Mouse (Mus musculus): Measurements from ENCODE around the gene Pkhd1.
A peak's percentile ranks its signal among the peaks of the same experiment; 100 is the strongest.

Gene Pkhd1

GRCm38 (mm10) chr1:20617849-20618530 is at the start of gene Pkhd1:
Pkhd1 (minus strand) TSS chr1:20618064.
- DNase-seq (ENCODE audit: low spot score in 2 of 2), result no peak

- DNase-seq (ENCODE audit: low spot score in 2 of 2), result no peak
These were observed 49.7 kb upstream of the Pkhd1 start for GRCm38 (mm10) chr1:20667567-20667966.

GRCm38 (mm10) chr1:20666233-20666632 is 48.4 kb upstream of the Pkhd1 start:
- no peak for DNase-seq (ENCODE audit: low spot score in 2 of 2)

- DNase-seq (ENCODE audit: low spot score in 2 of 2), result no peak
These were observed 37.2 kb upstream of the Pkhd1 start for GRCm38 (mm10) chr1:20655085-20655484.

GRCm38 (mm10) chr1:20653513-20654506 is 35.9 kb upstream of the Pkhd1 start:
- DNase-seq (ENCODE audit: low spot score in 2 of 2), result no peak

GRCm38 (mm10) chr1:20634856-20635255 is 17.0 kb upstream of the Pkhd1 start:
- no peak for DNase-seq (ENCODE audit: low spot score in 2 of 2)

GRCm38 (mm10) chr1:20633276-20633869 is 15.5 kb upstream of the Pkhd1 start:
- DNase-seq (ENCODE audit: low spot score in 2 of 2), result no peak

GRCm38 (mm10) chr1:20624564-20624963 is 6.7 kb upstream of the Pkhd1 start:
- DNase-seq (ENCODE audit: low spot score in 2 of 2), result no peak

- DNase-seq (ENCODE audit: low spot score in 2 of 2), result no peak
These were observed 5.5 kb upstream of the Pkhd1 start for GRCm38 (mm10) chr1:20623375-20623774.

- DNase-seq (ENCODE audit: low spot score in 2 of 2), result no peak
These were observed 2.7 kb upstream of the Pkhd1 start for GRCm38 (mm10) chr1:20620611-20621010.

GRCm38 (mm10) chr1:20619363-20619762 is 1.5 kb upstream of the Pkhd1 start:
- DNase-seq (ENCODE audit: low spot score in 2 of 2), result no peak

- no peak for DNase-seq (ENCODE audit: low spot score in 2 of 2)
These were observed 5.2 kb downstream of the Pkhd1 start for GRCm38 (mm10) chr1:20612643-20613042.

GRCm38 (mm10) chr1:20605489-20605888 is 12.4 kb downstream of the Pkhd1 start:
- DNase-seq (ENCODE audit: low spot score in 2 of 2), result no peak

- DNase-seq (ENCODE audit: low spot score in 2 of 2), result no peak
These were observed 27.4 kb downstream of the Pkhd1 start for GRCm38 (mm10) chr1:20590488-20590887.

- DNase-seq (ENCODE audit: low spot score in 2 of 2), result no peak
These were observed 46.4 kb downstream of the Pkhd1 start for GRCm38 (mm10) chr1:20571469-20571868.

GRCm38 (mm10) chr1:20569430-20569829 is 48.4 kb downstream of the Pkhd1 start:
- DNase-seq (ENCODE audit: low spot score in 2 of 2), result no peak

GRCm38 (mm10) chr1:20558443-20558842 is 59.4 kb downstream of the Pkhd1 start:
- no peak for DNase-seq (ENCODE audit: low spot score in 2 of 2)

- DNase-seq (ENCODE audit: low spot score in 2 of 2), result no peak
These were observed 63.5 kb downstream of the Pkhd1 start for GRCm38 (mm10) chr1:20554398-20554797.

GRCm38 (mm10) chr1:20551334-20551733 is 66.5 kb downstream of the Pkhd1 start:
- DNase-seq (ENCODE audit: low spot score in 2 of 2), result no peak

GRCm38 (mm10) chr1:20544526-20544925 is 73.3 kb downstream of the Pkhd1 start:
- DNase-seq (ENCODE audit: low spot score in 2 of 2), result no peak

- peak in 1 of 2 experiments; percentile 5 for DNase-seq (ENCODE audit: low spot score in 2 of 2)
These were observed 104.3 kb downstream of the Pkhd1 start for GRCm38 (mm10) chr1:20513364-20514084.

- DNase-seq (ENCODE audit: low spot score in 2 of 2), result no peak
These were observed 118.9 kb downstream of the Pkhd1 start for GRCm38 (mm10) chr1:20498965-20499364.
